Mouse (Mus musculus) gastrocnemius, postnatal 10 days (tissue): ENCODE results near the gene Mrc2. TPM values are rescaled to one million over a fixed set of nuclear protein-coding genes. Genes with fewer than 3 reads are reported as not detected.
A peak's percentile ranks its signal among the peaks of the same experiment; 100 is the strongest.

Experiments
- DNase-seq: peaks from one replicate; pipeline ENCODE4 v3.0.0; 2021; ENCODE audit warnings: mixed read lengths
- total RNA-seq, 2 experiments: library from RNA; stranded (reverse); gene quantifications; 2 replicates each; pipeline ENCODE4 v1.2.3; 2021

Mrc2 gene
- total RNA-seq, 2 experiments from 2014 or later = 42.2 to 70.8 TPM

DNA sequence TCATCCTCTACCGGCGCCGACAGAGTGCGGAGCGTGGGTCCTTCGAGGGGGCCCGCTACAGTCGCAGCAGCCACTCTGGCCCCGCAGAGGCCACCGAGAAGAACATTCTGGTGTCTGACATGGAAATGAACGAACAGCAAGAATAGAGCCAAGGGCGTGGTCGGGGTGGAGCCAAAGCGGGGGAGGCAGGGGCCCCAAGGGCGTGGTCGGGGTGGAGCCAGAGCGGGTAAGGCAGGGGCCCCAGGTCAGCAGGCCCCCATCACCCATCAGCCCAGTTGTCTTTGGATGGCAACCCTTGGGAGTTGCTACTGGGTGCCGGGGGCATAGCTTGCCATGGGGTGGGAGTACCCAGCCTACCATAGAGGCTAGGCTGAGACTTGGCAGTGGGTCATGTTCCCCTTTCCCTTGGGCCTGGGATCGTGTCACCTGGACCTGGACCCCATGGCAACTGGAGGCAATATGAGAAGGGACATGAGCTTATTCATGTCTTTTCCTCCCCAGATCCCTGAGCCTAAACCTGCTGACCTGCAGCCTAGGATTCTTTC is 57.4 kb downstream of the Mrc2 start:
- DNase-seq = no peak

DNA sequence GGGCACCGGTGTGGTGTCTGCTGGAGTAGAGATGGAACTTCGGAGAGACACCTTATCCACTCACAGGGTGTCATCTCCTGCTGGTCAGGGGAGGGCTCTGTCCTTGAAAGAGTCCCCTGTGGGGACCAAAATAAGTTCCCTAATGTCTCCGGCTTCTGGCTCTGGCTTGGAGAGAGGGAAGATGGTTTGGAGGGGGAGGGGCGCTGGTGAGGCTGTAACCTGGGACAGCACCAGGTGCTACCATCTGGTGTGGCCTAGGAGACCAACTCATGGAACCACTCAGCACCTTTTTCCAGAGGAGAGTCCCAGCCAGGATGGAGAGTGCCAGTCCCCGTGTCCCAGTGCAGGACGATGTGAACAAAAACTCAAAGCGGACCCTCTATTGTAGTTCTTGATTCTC is 58.2 kb downstream of the Mrc2 start:
- no peak for DNase-seq

GRCm38 (mm10) chr11:105352152-105352551 is 59.7 kb downstream of the Mrc2 start:
- no peak for DNase-seq

GRCm38 (mm10) chr11:105352954-105353890 is 60.8 kb downstream of the Mrc2 start:
- peak; percentile 95 for DNase-seq

DNA sequence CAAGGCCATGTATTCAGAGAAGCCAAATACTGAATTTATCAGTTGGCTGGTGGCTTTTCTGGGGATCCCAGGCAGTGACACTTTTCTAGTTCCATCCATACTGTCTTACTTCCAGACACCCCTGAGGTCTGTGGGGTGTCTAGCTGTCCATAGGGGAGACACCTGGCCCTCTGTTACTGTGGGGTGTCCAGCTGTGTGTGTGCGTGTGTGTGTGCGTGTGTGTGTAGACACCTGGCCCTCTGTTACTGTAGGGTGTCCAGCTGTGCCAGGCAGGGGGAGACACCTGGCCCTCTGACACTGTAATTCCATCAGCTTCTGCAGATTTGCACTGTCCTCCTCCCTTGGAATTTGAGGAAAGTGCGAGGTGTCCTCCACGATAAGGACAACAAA is 61.4 kb downstream of the Mrc2 start:
- DNase-seq = no peak

GRCm38 (mm10) chr11:105356301-105356700 is 63.9 kb downstream of the Mrc2 start:
- DNase-seq = no peak

- no peak for DNase-seq
Measured at GRCm38 (mm10) chr11:105362041-105362765, 69.8 kb downstream of the Mrc2 start.

GRCm38 (mm10) chr11:105362946-105363597 is 70.6 kb downstream of the Mrc2 start:
- DNase-seq = peak; percentile 92

DNA sequence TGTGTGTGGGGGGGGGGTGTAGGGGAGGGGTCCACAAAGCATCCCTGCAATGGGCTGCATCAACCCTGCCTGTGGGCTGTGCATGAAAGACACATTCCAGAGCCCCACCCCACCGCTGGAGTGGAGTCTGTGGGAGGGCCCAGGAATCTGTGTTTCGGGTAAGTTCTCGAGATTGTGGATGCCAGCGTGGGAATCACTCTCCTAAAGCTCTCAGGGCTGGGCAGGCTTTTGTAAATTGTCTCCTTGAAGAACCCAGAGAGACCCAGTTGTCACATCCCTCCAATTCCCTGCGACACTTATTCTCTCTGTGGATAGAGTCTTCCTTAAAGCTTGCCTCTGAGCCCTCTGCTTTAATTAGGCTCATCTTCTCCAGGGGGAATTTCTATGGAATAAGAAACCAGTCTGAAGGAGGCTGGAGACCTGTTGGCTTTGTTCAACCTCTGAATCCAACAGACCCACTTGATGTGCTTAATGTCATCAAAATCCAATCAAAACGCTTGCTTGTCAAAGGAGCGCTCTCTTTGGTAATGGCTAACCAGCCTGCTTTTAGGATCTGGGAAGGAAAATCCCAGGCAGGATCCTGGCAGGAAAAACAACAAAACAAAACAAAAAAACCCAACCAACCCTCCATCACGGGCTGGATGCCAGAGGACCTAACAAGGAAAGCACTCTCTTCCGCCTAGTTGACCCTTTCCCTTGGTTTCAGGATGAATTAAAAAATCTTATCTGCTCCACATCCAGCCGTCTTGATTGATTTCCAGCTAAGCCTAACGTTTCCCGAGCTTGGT is 71.3 kb downstream of the Mrc2 start:
- no peak for DNase-seq

DNA sequence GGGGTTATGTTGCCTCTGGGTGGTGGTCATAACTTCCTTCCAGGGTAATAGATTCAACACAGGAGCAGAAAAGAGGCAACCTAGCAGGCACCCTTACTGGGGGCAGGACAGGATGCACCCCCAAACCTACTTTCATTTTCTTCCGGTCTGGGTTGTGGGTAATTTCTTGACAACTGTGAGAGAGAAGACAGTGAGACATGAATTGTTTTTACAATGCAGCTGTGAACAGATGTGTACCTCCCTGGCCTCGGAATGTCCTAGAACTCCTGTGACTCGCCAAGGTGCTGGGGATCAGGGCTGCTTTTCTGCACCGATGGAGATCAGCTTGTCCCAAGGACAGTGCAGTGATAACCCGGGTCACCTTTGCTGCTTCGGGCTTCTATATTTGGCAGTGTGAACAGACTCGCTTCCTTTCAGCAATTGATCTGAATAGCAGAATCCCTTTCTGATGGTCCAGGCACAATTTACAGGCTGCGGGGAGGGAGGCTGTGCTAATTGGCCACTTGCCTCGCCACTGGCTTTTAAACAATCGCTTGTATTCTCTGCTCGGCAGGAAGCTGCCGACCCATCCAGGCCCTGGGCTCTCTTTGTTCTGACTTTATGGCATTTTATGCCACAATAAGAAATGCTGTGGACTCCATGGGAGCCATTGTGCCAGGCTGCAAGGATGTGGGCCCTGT is 72.1 kb downstream of the Mrc2 start:
- DNase-seq = no peak

- DNase-seq = no peak
Measured at GRCm38 (mm10) chr11:105365611-105366010, 73.2 kb downstream of the Mrc2 start.

DNA sequence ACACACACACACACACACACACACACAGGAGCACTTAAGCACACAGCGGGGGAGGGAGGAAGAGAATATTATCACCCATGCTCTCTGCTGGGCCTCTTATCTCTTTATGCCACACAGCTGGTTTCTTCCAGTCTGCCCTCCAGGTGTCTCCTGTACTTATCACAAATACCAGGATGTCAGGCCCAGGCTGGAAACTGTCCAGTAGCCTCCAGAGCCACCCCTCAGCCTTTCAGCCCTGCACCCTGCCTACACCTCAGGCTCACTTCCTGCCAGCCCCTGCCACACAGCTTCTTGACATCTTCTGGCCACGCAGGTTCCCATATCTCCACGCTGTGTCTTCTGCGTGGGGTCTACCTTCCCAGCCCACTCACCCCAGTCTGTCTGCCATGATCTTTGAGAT is 73.6 kb downstream of the Mrc2 start:
- DNase-seq = no peak

DNA sequence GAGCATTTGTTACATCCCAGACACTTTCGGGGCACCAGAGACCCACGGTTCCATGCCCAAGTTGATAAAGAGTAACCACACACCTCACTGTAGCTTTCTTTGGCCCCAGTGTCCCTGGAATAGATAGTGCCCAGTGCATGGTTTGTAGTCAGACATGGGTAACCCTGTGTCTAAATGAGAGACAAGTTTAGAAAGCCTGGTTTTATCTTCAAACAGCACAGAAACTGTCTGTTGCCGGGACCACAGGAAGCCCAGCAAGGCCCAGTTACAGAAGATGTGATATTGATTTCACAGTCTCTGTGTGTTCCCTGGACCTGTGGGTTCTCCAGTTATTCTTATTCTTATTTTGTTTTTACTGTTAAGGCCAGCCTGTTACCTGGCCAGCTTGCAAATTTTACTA is 74.7 kb downstream of the Mrc2 start:
- no peak for DNase-seq

DNA sequence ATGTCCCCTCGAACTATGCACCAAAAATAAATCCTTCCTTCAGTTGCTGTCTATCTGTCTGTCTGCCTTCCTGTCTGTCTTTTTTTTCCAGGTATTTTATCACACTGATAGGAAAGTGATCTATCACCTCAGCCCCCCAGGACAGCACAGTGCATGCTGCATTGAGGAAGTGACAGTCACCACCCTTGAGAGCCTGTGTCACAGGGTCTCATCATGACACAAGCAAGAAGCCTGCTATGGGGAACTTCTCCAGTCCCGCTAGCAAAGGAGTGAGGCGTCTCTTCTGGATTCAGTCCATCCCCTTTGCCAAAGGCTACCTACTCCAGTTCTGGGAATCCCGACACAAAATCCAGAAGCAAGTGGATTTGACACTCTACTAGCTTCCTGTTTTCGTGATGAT is 76.4 kb downstream of the Mrc2 start:
- DNase-seq = no peak

DNA sequence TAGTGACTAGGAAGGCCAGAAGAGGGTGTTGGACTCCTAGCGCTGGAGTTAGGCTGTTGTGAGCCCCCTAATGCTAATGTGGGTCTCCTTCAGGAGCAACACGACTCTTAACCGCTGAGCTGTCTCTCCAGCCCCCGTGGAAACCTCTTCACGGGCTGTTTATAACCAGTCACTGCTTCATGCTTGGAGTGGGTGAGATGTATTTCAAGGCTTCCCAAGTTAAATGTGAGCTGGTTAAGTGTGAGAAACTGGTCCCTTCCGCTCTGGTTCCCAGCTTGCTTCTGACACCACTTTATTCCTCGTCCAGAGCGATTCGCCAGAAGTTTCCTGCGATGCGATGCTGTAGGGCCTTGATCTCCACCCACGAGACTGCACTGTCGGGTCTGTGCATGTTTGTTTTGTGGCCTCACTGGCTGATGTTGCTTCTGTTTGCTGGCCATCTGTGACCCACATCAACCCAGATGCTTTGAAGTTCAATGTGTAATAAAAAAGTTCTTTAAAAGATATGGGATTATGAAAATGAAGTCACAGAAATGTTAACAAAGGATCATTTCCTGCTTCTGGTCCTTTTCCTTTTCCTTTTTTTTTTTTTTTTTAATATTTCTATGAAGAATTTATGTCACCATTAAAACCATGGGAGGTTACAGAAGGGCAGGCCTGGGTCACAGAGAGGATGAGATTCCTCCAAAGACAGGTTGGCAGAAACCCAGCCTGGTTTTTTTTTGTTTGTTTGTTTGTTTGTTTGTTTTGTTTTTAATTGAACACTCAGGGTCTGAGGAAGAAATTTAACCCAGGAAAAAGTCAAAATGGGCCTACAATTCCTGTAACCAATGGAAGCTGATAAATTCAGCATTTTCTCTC is 77.3 kb downstream of the Mrc2 start:
- DNase-seq = no peak

- no peak for DNase-seq
Measured at GRCm38 (mm10) chr11:105371818-105372217, 79.4 kb downstream of the Mrc2 start.

- no peak for DNase-seq
Measured at GRCm38 (mm10) chr11:105373881-105374280, 81.4 kb downstream of the Mrc2 start.

DNA sequence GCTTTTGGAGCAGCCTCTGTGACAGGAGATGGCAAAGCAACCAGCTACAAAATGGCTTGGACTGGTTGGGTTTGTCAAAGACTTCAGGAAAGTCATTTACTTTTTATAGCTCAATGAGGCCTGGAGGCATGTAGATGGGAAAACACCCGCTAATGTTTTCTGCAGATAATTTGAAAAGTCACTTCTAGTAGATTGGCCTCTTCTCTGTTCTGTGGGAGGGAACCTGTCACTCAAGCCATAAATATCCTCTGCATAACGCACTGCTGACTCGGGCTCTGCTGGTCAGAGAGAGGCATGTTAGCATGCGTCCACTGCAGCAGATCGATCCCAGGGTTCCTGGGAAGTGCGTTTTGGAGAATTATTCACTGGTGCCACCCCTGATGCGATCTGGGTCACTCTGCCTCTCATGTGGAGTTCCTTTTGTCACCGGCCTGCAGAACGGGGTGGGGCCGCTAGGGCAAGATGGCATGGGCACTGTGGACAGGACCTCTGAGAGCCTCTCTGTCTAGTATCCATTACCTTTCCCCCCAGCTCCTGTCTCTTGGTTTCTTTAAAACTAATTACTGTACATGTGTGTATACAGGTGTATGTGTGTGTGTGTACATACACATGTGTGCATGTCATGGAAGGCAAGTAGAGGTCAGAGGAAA is 82.2 kb downstream of the Mrc2 start:
- no peak for DNase-seq

GRCm38 (mm10) chr11:105375821-105376235 is 83.4 kb downstream of the Mrc2 start:
- DNase-seq = no peak

DNA sequence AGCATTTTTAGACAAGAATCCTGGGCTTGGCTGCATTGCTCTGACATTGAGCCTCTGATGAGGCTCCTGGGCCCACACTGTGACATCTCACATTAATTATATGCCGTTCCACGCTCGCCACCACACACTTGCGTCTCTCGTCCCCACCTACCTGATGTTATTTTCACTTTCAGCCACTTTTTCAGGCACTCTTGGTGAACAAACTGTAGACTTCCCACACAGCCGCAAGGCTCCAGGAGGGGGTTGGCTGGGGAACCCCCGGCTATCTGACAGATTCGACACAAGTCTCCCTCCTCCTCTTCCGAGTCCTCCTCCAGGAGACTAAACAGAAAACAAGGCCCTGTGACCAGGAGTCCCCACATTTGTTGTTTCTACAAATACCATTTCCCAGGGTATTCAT is 92.8 kb downstream of the Mrc2 start:
- no peak for DNase-seq
